ENCODE assay signal across 20 mouse cellular contexts in the genomic region with DNA sequence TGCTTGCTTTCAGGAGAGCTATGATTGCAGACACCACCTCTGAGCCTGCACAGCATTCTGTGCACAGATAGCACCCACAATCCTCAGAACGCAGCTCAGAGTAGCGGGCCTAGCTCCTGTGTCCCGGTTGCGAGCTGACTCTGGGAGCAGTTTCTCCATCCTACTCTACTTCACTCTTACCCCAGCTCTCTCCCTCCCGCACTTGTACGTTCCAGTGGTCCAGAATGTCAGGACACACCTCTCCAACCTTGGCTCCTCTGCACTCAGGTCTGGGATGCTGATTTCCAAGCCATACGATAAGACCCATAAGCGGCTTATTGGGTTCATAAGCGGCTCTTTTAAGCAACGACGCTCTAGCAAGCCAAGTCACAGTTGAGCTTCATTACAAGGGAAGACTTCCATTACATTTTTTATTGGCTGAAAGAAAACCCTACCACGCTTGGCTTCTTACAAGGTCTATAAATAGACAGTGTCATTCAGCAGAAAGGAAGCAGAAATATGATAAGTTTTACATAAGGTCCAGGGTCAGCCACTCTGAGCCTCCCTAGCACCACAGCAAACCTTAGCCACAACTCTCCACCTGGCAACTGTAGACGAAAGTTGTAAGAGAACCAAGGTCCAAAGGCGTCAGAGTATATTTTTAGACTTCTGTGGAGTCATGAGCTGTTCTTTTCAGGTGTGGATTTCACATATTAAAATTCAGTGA. TPM values are rescaled to one million over a fixed set of nuclear protein-coding genes. Genes with fewer than 3 reads are reported as not detected.
A peak's percentile ranks its signal among the peaks of the same experiment; 100 is the strongest.
DNase-seq lines count a peak whose midpoint lies in the region; ATAC-seq and TF ChIP-seq lines count a peak whose summit lies in the region.
"Had no signal": no experiment of that assay in that cellular context is flagged by ENCODE, and none has a peak within 500 bp of the region (broad histone marks: within the 10 kb centered on the region; RNA-seq: fewer than 3 reads in every experiment).

No protein-coding gene starts in this region.

- H3K36me3 ChIP-seq in heart, embryonic 13.5 days, result no peaks in the 10 kb centered on the region
- H3K36me3 ChIP-seq in myocyte (ENCODE audit: control insufficient read depth, insufficient read depth), result no peaks in the 10 kb centered on the region
- H3K36me3 ChIP-seq: forebrain, embryonic 15.5 days; hindbrain, embryonic 15.5 days; kidney, embryonic 15.5 days; limb, embryonic 13.5 days; stomach, embryonic 15.5 days had no signal

- no peak for TF ChIP-seq POLR2A in myocyte (IDR thresholded peaks at IDR 0.05; ENCODE audit: insufficient read length, low read depth)

- peak; percentile 64 for DNase-seq in gastrocnemius, adult 2 months
- DNase-seq in gastrocnemius, postnatal 25 days, result peak; percentile 64
- DNase-seq in cerebellum, adult 9-11 months, result no peak
- DNase-seq in left cerebral cortex, postnatal 10 days (ENCODE audit: extremely low spot score in 1 of 2, low spot score in 2 of 2), result no peak
- DNase-seq in adrenal gland, adult (ENCODE audit: inconsistent age in 2 of 2, low spot score in 1 of 2), result no peak
- DNase-seq: adrenal gland, adult 2 months; cerebellum, postnatal 36 days; midbrain, embryonic 14.5 days; right cerebral cortex, adult 18-20 months; spleen, adult 18-20 months had no signal

- H3K9ac ChIP-seq in heart, embryonic 13.5 days, result 0 out of 2 replicates have a peak overlapping the region, but pooled peaks have one; percentile 19
- H3K9ac ChIP-seq: forebrain, embryonic 15.5 days; hindbrain, embryonic 15.5 days; kidney, embryonic 15.5 days; limb, embryonic 13.5 days; liver, embryonic 14.5 days; stomach, embryonic 15.5 days had no signal

- no peaks in the 10 kb centered on the region for H3K9me3 ChIP-seq in heart, embryonic 13.5 days
- H3K9me3 ChIP-seq: forebrain, embryonic 15.5 days; hindbrain, embryonic 15.5 days; kidney, embryonic 15.5 days; limb, embryonic 13.5 days; stomach, embryonic 15.5 days had no signal

- H3K27ac ChIP-seq in gastrocnemius, adult 2 months, result peak overlapping the region; percentile 92
- H3K27ac ChIP-seq in heart, embryonic 13.5 days (replicated peaks), result peak overlapping the region; percentile 76
- H3K27ac ChIP-seq: forebrain, embryonic 15.5 days; hindbrain, embryonic 15.5 days; kidney, embryonic 15.5 days; limb, embryonic 13.5 days; liver, embryonic 14.5 days; stomach, embryonic 15.5 days had no signal

- intact Hi-C loops in gastrocnemius, adult 2 months (cut with DNase I), result loop anchor here (5.0 kb wide), 1 partner anchor 44 kb away; no protein-coding TSS in a partner anchor
- intact Hi-C loops in left cerebral cortex, postnatal 10 days (cut with DNase I), result no loop called here

- no peak overlapping the region for H3ac ChIP-seq in myocyte (ENCODE audit: control insufficient read depth, insufficient read length)

- H3K4me2 ChIP-seq in heart, embryonic 13.5 days, result peak overlapping the region; percentile 18
- peak overlapping the region; percentile 50 for H3K4me2 ChIP-seq in myocyte (ENCODE audit: low read depth)
- H3K4me2 ChIP-seq: forebrain, embryonic 15.5 days; hindbrain, embryonic 15.5 days; kidney, embryonic 15.5 days; limb, embryonic 13.5 days; stomach, embryonic 15.5 days had no signal

- no peak for ATAC-seq in heart, embryonic 13.5 days (ENCODE audit: extremely low read depth, insufficient number of reproducible peaks, low FRiP score, low TSS enrichment)
- ATAC-seq: forebrain, embryonic 15.5 days; intestine, embryonic 16.5 days had no signal

- 57% methylated on average over 14 of the region's 14 CpGs for WGBS in heart, embryonic 13.5 days

- H3K27me3 ChIP-seq in heart, embryonic 13.5 days (replicated peaks), result no peaks in the 10 kb centered on the region
- H3K27me3 ChIP-seq in myocyte (ENCODE audit: control insufficient read depth, insufficient read depth, insufficient read length), result peaks cover 13% of the 10 kb centered on the region
- H3K27me3 ChIP-seq: forebrain, embryonic 15.5 days; hindbrain, embryonic 15.5 days; kidney, embryonic 15.5 days; limb, embryonic 13.5 days; stomach, embryonic 15.5 days had no signal

- peak overlapping the region; percentile 63 for H3K4me3 ChIP-seq in gastrocnemius, adult 2 months
- no peak overlapping the region for H3K4me3 ChIP-seq in heart, embryonic 13.5 days
- H3K4me3 ChIP-seq in myocyte, result no peak overlapping the region
- H3K4me3 ChIP-seq: erythroblast, embryonic 14.5 days; forebrain, embryonic 15.5 days; hindbrain, embryonic 15.5 days; kidney, embryonic 15.5 days; limb, embryonic 13.5 days; stomach, embryonic 15.5 days had no signal

- H3K4me1 ChIP-seq in heart, embryonic 13.5 days, result peaks cover 37% of the 10 kb centered on the region
- H3K4me1 ChIP-seq: forebrain, embryonic 15.5 days; hindbrain, embryonic 15.5 days; kidney, embryonic 15.5 days; stomach, embryonic 15.5 days had no signal

- TF ChIP-seq CTCF in gastrocnemius, adult 2 months (IDR thresholded peaks at IDR 0.05), result no peak

- H3K79me2 ChIP-seq in myocyte (ENCODE audit: control insufficient read depth, insufficient read depth), result no peaks in the 10 kb centered on the region

TF ChIP-seq in myocyte, 11 proteins besides CTCF, POLR2A, EP300 and RAD21:
- TF ChIP-seq CEBPB (IDR thresholded peaks at IDR 0.05; ENCODE audit: insufficient read depth, poor library complexity, severe bottlenecking), result no peak
- TF ChIP-seq MYOD1 (IDR thresholded peaks at IDR 0.05; ENCODE audit: control insufficient read depth in 1 of 3, insufficient read length in 2 of 3, low read depth in 2 of 3), result no peak
- TF ChIP-seq POLR2AphosphoS2 (IDR thresholded peaks at IDR 0.05; ENCODE audit: insufficient read length, low read depth), result no peak
- no peak for TF ChIP-seq MAX (IDR thresholded peaks at IDR 0.05; ENCODE audit: low read depth)
- no peak for TF ChIP-seq TCF12 (IDR thresholded peaks at IDR 0.05; ENCODE audit: insufficient read depth, poor library complexity, severe bottlenecking)
- TF ChIP-seq SRF (IDR thresholded peaks at IDR 0.05; ENCODE audit: control insufficient read depth, insufficient read length, low read depth), result no peak

RNA-seq across cellular contexts. Expression of gene Fxr1, which starts 26.2 kb away (rescaled TPM):
- total RNA-seq in gastrocnemius, adult 2 months (2021), result 100 to 1,000 TPM; 397 to 430 TPM
- total RNA-seq in gastrocnemius, postnatal 25 days (2021), result 100 to 1,000 TPM; 381 to 419 TPM
- 63.6 and 68.8 TPM in 2 replicates for polyA plus RNA-seq in heart, embryonic 13.5 days (2015; fragmentation: Nextera tagmentation; extraction: Ambion mirVana)
- 63.2 TPM for polyA plus RNA-seq in myocyte (2012; fragmentation: generic; extraction: Trizol)
- total RNA-seq in left cerebral cortex, postnatal 10 days (2021), result 10 to 100 TPM; 66.0 to 66.3 TPM

Comparison
In these comparisons a context has a peak if more than half of its experiments do, and no peak if none do; other contexts are left out.
1. DNase-seq: peak in gastrocnemius, adult 2 months (single experiment) and gastrocnemius, postnatal 25 days (single experiment); none in cerebellum, adult 9-11 months (single experiment), left cerebral cortex, postnatal 10 days (0 of 2) and adrenal gland, adult (0 of 2).
2. RNA of gene Fxr1, which starts 26.2 kb away (total RNA-seq): 397 to 430 TPM in gastrocnemius, adult 2 months and 381 to 419 TPM in gastrocnemius, postnatal 25 days; 66.0 to 66.3 TPM in left cerebral cortex, postnatal 10 days; every median in the first group is over 4 times any median in the second.